Mouse (Mus musculus) retina, embryonic 14.5 days (tissue): ENCODE data around the gene Lipc.
A peak's percentile ranks its signal among the peaks of the same experiment; 100 is the strongest.

ENCODE experiments used
- DNase-seq: peaks from one replicate; pipeline ENCODE4 v3.0.0-alpha.2; 2015; ENCODE audit warnings: low spot score

Gene Lipc

DNA sequence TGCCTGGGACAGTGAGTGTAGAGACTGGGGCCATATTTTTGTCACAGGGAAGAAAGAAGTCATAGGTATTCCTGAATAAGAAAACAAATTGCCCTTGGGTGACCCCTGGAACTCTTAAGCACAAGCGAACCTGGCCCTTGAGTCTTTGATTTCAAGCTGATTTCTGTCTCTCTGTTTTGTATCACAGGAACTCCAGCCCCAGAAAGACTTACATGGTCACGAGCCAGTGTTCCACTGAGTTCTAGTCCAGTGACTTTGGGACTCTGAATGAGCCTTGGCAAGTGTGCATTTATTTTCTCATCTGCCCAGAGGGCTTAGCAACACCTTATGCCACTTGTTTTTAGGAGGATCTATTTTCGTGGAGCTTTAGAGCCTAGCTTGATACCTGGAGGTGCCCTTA lies 5.7 kb upstream of the Lipc start:
- no peak for DNase-seq

DNA sequence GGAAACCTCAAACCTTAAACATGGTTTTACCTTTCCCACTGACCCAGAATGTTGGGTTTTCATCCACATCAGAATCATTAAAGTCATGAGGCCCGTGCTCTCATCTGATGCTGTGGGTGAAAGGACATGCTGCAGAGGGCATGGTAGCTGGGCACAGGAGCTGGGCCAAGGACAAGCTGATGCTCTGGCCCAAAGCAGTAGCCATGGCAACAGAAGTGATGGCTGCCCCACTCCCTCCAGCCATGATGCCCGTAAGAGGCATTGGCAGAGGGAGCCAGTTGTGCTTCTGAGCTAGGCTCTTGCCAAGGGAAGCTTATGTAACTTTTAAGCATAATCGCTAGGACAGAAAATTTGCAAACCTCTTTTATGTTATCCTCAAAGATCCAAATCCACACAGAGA lies 2.2 kb upstream of the Lipc start:
- no peak for DNase-seq

DNA sequence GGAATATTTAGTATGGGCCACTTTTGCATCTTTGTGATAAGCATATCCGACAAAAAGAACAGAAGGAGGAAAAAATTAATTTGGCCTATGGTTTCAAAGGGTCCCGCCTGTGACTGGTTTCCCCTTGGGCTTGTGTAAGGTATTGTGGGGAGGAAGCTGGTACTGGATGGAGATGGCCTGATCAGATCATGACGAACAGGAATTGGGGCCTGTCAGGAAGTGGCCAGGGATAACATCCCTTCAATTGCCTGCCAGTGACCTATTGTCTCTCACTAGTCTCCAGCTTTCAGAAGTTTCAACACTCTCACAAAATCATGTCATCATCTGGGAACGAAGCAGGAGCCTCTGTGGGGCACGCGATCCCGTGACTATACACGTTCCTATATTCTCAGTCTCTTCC lies 2.7 kb downstream of the Lipc start:
- no peak for DNase-seq

DNA sequence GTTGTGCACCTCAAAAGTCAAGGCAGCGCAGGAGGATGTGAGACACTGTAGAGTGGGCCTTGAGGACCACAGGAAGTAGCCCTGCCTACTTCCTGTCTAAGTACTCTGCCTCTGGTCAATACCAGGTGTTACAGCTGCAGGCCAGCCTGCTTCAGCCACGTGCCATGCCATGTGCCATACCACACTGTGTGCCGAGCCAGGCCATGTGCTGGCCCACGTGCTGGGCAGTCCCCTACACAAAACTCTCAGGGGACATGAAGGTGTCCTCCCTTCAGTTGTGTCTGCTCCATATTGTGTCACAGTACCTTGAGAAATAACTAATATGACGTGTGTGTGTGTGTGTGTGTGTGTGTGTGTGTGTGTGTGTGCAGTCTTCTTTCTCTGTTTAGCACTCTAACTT lies 4.7 kb downstream of the Lipc start:
- DNase-seq = no peak

DNA sequence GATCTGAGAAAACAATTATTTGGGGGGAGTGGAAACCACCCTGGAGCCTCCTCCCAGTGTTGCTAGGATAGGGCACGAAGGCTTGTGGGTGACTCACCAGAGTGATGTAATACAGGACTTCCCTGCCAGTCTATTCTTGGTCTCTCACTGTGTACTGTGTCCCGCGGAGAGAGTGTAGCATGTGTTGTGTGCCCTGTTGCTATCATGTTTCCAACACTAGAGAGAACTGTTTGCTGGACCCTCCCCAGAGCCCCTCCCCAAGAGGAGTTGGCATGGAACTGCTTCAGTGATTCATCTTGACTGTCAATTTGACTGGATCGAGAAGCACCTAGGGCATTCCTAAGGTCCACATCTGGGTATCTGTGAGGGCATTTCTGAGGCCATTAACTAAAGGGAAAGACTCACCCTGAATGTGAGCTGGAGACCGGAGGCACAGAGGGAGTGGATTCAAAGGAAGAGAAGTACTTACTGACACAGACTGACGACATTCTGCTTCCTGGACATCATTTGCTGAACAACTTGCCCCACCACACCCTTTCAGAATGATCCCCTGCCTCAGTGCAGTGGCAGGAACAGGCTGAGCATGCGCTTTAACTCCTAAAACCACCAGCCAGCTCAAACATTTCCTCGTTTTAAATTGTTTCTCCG lies 9.2 kb downstream of the Lipc start:
- no peak for DNase-seq

DNA sequence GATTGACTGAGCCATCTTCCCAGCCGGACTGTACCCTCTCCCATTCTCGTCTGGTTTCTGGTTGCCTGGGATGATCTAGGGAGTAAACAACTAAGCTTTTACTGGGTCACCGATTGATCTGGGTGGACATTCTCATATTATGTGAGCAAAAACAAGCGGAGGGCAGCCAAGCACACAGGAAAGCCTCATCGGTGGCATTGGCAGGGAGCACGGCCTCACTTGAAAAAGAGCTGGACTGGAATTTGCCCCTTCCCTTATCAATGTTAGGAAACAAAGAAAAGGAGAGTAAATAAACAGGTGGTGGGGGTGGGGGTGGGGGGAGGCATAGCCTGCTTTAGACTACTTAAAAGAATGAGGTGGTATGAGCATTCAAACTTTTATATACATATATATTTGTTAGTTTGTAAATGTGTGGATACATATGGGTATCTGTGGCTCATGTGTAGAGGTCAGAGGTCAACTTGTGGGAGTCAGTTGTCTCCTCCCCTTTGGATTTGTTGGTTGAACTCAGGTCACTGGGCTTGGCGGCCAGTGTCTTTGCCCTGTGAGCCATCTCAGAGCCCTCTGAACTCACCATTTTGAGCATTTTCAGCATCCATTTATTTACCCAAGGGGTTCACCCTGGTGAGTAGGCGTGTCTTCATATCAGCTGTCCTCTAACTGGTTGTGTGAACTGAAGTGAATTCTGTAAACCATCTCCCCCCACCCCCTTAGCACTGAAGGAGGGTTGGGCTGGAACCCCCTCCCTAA lies 12.1 kb downstream of the Lipc start:
- no peak for DNase-seq

DNA sequence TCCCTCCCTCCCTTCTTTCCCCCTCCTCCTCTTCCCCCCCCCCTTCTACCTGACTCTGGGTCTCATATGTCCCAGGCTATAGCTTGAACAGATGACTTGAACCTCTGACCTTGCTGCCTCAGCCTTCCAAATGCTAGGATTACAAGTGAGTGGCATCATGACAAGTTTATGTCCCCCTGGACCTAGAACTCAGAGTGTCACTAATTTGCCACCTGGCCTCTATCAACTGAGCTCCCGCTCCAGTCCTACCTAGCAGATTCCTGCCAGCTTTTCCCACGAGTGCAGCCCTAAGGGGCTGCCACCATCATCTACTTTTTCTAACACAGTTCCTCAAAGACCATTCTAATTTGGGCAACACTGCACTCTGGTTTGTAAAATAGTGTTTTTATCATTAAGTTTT lies 13.2 kb downstream of the Lipc start:
- DNase-seq = no peak

DNA sequence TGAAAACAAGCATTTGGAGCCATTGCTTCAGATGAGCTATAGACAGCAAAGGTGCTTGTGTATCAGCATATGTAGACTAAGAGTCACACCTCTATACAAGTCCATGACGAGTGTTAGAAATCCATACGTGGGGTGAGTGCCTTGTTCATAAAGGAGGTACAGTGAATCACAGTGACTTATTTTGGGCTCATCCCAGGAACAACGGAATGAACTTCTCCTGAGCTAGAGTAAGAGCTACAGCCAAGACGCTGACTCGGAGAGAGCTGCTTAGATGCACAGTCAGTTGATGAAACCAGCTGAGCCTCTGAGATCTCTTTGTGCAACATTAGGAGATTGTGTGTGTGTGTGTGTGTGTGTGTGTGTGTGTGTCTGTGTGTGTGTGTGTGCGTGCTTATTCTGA lies 13.9 kb downstream of the Lipc start:
- no peak for DNase-seq

DNA sequence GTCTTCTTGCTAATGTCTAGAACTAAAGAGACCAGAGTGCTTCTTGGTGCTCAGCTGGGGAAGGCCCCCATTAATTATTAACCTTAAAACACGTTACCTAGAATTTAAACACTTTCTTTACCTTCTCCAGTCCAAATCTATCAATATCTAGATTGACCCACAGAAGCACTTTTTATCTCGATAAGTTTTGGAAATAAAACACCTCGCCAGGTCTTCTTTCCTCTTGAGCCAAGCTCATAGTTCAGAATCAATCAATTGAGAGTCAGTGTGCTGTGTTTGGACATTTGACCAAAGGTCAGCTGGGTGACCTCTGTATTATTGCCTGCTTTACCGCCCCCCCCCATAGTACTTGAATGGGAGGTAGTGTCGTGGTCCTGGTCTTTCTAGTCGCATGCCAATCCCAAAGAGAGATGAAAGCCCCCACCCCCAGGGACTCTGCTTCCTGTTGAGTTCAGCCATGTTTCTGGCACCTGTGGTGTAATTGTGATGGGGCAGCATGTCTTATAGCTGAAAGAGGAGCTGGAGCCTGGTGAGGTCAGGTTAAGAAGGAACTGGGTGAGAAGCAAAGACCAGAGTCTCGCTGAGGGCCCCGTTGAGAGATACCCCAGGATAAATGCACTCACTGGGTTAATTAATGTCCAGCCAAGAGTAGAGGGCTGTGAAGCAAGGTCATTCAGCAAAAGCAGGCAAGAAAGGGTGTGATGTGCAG lies 17.3 kb downstream of the Lipc start:
- DNase-seq = no peak

DNA sequence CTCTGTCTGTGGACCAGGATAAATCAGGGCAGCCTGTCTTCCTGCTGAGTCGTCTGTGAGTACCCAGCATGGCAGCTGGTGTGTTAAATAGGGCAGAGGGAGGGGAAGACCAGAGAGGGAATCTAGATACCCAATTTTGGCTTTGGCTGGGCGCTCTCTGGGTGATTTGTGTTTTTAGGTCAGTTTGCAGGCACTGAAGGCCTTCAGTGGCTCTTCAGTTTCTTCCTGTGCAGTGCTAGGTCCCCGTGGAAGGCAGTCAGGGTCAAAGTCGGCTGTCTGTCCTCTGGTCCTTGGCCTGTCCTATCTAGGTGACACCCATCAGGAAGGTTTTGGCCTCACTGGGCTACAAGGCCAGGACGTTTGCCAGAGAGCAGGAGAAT lies 21.4 kb downstream of the Lipc start:
- DNase-seq = peak; percentile 45

DNA sequence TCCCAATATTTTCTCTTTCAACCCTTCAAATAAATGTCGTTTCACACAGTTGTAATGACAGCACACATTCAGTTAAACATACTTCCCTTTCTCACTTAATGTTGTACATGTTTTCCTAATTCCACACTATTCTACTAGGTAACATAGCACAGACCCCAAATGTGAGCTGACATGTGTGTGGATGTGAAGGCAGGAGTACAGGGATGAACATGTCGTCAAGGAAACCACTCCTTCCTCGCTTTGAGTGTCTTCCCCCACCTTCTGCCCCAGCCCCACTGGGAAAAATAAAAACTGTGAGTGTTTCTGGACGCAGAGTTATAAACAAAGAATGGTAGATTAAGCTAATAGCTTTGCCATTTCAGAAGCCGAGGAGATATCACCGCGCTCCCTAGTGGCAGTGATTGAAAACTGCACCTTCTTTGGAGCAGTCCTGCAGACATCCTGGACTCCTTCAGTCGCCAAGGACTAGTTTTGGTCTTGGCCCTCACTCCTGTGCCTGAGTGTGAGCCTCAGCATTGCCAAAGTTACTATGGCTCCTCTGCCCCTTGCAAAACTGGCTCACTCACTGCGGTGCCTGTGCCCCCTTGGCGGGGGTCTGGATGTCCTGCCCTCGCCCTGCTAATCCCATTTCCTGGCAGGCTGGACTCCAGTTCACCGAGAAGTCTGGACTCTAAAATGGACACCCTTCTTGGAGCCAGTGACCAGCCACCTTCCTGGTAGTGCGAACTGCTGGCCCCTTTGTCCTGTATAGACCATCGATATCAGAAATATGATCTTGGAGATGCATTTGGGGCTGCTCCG lies 22.0 kb downstream of the Lipc start:
- peak; percentile 74 for DNase-seq

DNA sequence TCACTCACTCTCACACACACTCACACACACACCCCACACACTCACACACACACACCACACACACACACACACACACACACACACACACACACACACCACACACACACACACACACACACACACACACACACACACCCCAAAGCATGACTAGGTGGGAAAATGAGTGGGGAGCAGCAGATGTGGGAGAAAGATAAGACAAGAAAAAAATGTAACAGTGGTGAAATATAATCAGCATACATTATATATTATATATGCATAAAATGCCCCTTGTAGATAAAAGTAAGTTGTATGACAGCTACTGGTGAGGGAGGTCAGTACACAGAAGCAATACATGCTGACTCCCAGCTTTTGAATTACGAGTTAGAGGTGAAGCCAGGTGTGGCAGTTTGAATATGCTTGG lies 23.6 kb downstream of the Lipc start:
- DNase-seq = no peak

DNA sequence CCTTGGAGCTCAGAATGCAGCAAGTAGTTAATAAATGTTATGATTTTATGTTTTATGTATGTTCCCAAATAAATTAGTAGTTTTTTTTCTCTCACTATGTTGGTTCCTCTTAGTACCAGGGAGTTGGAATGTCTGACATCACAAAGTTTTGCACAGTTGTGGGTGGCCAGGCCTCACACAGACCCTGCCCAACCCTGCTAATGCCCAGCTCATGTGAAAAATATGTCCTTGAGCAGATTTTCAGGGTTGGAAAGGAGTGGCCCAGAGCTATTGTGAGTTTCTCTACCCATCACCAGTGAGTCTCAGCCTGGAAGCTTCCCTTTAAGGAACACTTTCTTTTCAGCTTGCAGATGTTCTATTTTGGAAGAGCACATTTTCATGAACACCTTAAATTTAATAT lies 24.3 kb downstream of the Lipc start:
- no peak for DNase-seq

DNA sequence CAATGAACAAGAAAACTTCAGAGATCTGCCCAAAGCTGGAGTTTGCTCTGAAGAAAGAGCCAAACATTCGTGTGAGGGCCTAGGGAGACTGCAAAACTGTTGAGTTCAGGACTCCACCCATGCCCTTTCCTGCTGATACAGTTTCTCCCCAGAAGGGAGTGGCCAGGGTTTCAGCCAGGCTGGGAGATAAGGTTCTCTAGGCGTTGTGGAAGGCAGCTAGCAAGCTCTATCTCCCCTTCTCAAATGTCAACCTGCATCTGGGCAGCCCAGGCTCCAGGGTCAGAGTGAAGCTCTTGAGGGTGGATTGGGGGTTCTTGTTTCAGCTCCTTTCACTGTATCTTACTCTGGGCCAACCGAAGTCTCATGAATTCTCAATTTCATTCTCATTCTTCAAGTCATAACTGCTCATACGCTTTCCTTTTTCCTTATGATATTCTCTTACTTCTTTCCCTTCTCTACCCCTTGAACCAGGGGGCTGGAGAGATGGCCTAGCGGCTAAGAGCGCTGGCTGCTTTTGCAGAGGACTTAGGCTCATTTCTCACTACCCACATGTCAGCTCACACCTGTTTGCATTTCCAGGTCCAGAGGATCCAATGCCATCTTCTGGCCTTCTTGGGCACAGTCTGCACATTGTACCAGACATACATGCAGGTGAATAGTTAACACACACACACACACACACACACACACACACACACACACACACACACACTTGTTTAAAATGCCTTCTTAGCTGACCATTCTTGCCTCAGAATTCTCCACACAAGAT lies 25.0 kb downstream of the Lipc start:
- DNase-seq = no peak

DNA sequence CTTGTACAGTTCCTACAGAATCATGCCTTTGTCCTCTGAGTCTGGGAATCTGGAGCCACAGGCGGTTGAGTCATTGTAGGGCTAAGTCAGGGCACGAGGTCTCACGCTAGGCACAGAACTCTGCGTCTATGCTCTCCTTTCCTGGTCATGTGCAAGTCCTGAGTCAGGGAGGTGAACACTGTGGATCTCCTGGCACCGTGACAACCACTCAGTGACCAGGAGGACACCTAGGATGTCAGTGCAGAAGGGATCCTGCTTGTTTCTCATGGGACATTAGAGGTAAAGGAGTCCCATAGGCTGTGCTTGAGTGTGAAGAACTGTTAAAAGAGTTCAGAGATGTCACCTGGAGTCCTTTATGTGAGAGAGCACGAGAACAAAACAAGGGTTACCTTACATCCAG lies 26.8 kb downstream of the Lipc start:
- no peak for DNase-seq

DNA sequence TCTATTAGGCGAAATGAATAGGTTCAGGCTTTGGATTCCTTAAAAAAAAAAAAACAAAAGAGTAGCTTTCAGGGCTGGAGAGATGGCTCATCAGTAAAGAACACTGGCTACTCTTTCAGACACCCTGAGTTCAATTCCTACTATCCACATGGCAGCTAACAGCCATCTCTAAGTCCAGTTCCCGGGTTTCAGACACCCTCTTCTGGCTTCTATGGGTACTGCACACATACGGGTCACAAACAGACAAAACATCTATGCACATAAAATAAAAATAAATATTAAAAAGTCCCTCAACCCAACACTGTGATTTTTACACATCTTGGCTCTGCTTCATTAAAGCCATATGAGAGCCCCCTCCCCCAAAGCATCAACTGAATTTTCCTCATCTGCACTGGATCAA lies 27.3 kb downstream of the Lipc start:
- DNase-seq = no peak

DNA sequence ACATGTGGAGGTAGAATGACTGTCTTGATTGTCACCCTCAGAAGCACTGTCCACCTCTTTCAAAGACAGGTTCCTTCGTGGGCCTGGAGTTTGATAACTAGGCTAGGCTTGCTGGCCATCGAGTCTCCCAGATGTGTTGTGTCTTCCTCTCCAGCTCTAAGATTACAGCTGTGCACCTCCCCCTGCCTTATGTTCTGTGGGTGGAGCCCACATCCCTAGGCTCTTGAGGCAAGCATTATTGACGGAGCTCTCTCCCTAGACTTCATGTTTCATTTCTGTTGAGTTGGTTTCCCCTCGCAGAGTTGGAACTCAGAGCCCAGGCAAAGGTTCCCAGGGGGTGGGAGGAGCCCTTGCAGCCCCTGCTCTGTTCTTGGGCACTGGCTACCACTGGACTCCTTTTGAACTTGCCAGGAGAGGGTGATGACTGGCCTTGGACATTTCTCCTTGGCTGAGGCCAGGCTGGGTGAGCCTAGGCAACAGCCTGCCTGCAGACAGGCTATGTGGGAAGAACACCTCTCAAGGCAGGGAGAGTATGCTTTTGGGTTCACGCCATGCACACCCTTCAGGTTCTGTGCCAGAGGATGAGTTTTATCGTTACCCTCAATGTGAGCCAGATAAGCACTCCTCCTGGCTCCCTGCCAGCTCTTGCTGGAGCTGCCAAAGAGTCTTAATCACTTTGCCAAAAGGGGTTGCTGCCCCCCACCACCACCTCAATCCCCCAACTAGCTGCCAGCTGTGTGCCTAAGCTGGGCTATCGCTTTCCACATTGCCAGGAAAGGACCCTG lies 30.1 kb downstream of the Lipc start:
- DNase-seq = no peak

DNA sequence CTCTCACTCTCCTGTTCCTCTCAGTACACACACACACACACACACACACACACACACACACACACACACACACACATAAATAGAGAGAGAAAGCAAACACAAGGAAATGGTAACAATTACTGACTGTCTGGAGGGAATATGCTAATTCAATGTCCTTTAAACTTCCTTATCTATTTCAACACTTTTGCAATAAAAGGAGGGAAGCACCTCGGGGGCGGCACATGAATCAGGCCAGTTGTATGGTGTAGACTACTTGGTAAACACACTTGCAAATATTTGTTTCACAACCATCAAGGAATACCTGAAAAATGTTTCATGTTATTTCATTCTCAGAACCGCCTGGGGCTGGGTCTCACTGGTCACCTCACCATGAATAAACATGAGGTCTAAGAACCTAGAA lies 30.9 kb downstream of the Lipc start:
- DNase-seq = no peak

DNA sequence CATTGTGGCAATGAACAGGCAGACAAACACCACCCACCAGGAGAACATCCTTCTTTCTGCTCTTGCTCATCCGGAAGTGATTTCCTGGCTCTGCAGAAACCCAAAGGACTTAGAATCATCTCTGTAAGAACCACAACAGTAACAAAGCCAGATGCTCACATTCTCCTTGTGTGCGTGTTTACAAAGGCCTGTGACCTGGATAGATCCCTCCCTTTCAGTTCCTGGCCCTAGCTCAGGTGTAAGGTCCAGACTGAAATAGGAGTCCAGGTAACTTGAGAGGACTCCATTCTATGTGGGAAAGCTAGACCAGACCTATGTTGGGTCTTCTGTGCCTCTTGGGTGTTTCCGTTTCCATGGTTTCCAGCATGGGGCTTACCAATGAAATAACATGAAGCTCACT lies 32.8 kb downstream of the Lipc start:
- no peak for DNase-seq

DNA sequence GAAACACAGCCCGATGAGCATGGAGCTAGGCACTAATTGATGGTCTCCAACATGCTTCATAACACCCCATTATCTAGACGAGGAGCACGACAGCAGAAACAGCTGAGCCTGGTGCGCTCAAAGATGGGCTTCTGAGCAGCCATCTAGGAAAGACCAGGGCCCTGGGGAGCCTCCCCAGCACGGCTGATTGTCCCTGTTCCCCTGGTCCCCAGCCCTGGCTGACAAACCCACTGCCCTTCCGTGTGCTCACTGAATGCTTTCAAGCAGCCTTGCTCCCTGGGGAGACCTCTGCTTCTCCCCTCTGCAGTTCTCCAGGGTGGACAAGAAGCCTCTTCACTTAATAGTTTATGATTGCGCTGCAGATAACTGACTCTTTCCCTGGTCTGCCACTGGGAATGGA lies 35.5 kb downstream of the Lipc start:
- peak; percentile 65 for DNase-seq

DNA sequence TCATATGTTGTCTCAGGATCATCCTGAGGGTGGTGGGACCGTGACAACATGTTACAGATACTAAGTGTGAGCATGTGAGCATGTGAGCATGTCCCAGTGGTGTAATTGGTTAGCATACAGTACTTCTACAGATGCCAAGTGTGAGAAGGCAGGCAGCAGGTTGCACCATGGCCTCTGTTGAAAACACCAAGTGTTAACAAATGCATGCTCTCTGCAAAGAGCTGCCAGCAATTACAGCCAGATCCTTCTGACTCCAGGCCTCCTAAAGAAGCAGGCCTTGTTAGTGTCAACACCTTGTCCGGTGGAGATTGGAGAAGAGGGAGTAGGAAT lies 36.7 kb downstream of the Lipc start:
- no peak for DNase-seq
